Mouse (Mus musculus): ENCODE results near the gene Dicer1. TPM values are rescaled to one million over a fixed set of nuclear protein-coding genes. Genes with fewer than 3 reads are reported as not detected.

Gene Dicer1
- polyA plus RNA-seq, 1 experiment = 7.3 TPM

DNA sequence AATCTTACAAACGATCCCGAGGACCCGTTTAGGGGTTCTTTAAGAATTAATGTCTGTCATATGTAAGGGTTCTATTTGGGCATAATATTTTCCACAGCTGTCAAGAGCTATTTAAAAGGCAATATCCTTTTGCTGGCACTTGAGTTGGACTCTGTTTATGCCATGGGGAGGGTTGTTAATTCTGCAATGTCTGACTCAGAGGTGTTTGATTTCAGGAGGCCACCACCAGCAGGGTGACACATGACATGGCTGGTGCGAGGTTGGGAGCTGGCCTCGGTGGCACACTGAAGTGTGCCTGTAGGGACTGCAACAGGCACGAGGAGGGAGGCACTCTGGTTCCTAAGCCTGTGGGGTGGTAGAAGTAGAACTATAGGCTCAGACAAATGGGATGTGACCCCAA lies 85.8 kb downstream of the Dicer1 start:
- no peak for TF ChIP-seq FOSL1 (IDR thresholded peaks at IDR 0.05; ENCODE audit: insufficient read depth, low read length, poor library complexity, severe bottlenecking)
- TF ChIP-seq CEBPB (IDR thresholded peaks at IDR 0.05; ENCODE audit: low read depth) = no peak
- TF ChIP-seq USF1 (IDR thresholded peaks at IDR 0.05; ENCODE audit: low read depth) = no peak
- TF ChIP-seq MYOG (IDR thresholded peaks at IDR 0.05; ENCODE audit: control insufficient read depth, extremely low read depth, insufficient read length) = no peak
- TF ChIP-seq MAX (IDR thresholded peaks at IDR 0.05) = no peak
- TF ChIP-seq MYOD1 (IDR thresholded peaks at IDR 0.05; ENCODE audit: control insufficient read depth, insufficient read length, low read depth) = no peak
- TF ChIP-seq CTCF (IDR thresholded peaks at IDR 0.05; ENCODE audit: control insufficient read depth, insufficient read depth, insufficient read length) = no peak
- Histone ChIP-seq H3ac (ENCODE audit: control insufficient read depth, insufficient read length, low read depth) (no peak overlapping the region), H3K4me3 (ENCODE audit: insufficient read depth, poor library complexity, severe bottlenecking) (no peak overlapping the region), H3K79me3 (ENCODE audit: low read depth) (no peaks in the 10 kb centered on the region), H3K79me2 (ENCODE audit: control insufficient read depth, insufficient read depth) (no peaks in the 10 kb centered on the region), H3K36me3 (ENCODE audit: control insufficient read depth, insufficient read depth) (no peaks in the 10 kb centered on the region), H3K27me3 (ENCODE audit: control insufficient read depth, insufficient read depth, insufficient read length) (peaks cover 7% of the 10 kb centered on the region)

GRCm38 (mm10) chr12:104665521-104665920 lies 86.2 kb downstream of the Dicer1 start:
- no peak overlapping the region for H3K4me3 ChIP-seq (ENCODE audit: insufficient read depth, poor library complexity, severe bottlenecking)
- H3K79me2 ChIP-seq (ENCODE audit: control insufficient read depth, insufficient read depth) = no peaks in the 10 kb centered on the region
- peaks cover 7% of the 10 kb centered on the region for H3K27me3 ChIP-seq (ENCODE audit: control insufficient read depth, insufficient read depth, insufficient read length)
- no peaks in the 10 kb centered on the region for H3K79me3 ChIP-seq (ENCODE audit: low read depth)
- no peak overlapping the region for H3ac ChIP-seq (ENCODE audit: control insufficient read depth, insufficient read length, low read depth)
- H3K36me3 ChIP-seq (ENCODE audit: control insufficient read depth, insufficient read depth) = no peaks in the 10 kb centered on the region
- TF ChIP-seq USF1 (IDR thresholded peaks at IDR 0.05; ENCODE audit: low read depth) = no peak
- TF ChIP-seq MYOG (IDR thresholded peaks at IDR 0.05; ENCODE audit: control insufficient read depth, extremely low read depth, insufficient read length) = no peak
- no peak for TF ChIP-seq CEBPB (IDR thresholded peaks at IDR 0.05; ENCODE audit: low read depth)
- TF ChIP-seq MAX (IDR thresholded peaks at IDR 0.05) = no peak
- no peak for TF ChIP-seq MYOD1 (IDR thresholded peaks at IDR 0.05; ENCODE audit: control insufficient read depth, insufficient read length, low read depth)
- TF ChIP-seq CTCF (IDR thresholded peaks at IDR 0.05; ENCODE audit: control insufficient read depth, insufficient read depth, insufficient read length) = no peak
- TF ChIP-seq FOSL1 (IDR thresholded peaks at IDR 0.05; ENCODE audit: insufficient read depth, low read length, poor library complexity, severe bottlenecking) = no peak

DNA sequence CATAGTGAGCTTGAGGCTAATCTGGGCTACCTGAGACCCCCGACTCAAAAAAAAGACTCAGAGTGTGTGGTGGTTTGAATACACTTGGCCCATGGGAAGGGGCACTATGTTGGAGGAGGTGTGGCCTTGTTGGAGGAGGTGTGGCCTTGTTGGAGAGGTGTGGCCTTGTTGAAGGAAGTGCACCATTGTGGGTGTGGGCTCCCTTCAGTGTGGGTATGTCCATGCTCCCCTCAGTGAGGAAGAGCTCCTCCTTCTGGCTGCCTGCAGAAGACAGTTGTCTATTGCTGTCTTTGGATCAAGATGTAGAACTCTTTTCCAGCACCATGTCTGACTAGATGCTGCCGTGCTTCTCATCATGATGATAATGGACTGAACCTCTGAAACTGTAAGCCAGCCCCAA lies 95.6 kb downstream of the Dicer1 start:
- Histone ChIP-seq H3K27me3 (ENCODE audit: control insufficient read depth, insufficient read depth, insufficient read length) (peaks cover 4% of the 10 kb centered on the region), H3K79me3 (ENCODE audit: low read depth) (no peaks in the 10 kb centered on the region), H3K36me3 (ENCODE audit: control insufficient read depth, insufficient read depth) (no peaks in the 10 kb centered on the region), H3K4me3 (ENCODE audit: insufficient read depth, poor library complexity, severe bottlenecking) (no peak overlapping the region), H3ac (ENCODE audit: control insufficient read depth, insufficient read length, low read depth) (no peak overlapping the region), H3K79me2 (ENCODE audit: control insufficient read depth, insufficient read depth) (no peaks in the 10 kb centered on the region)
- TF ChIP-seq FOSL1 (IDR thresholded peaks at IDR 0.05; ENCODE audit: insufficient read depth, low read length, poor library complexity, severe bottlenecking) (no peak), CTCF (IDR thresholded peaks at IDR 0.05; ENCODE audit: control insufficient read depth, insufficient read depth, insufficient read length) (no peak), USF1 (IDR thresholded peaks at IDR 0.05; ENCODE audit: low read depth) (no peak), MAX (IDR thresholded peaks at IDR 0.05) (no peak), MYOG (IDR thresholded peaks at IDR 0.05; ENCODE audit: control insufficient read depth, extremely low read depth, insufficient read length) (no peak), MYOD1 (IDR thresholded peaks at IDR 0.05; ENCODE audit: control insufficient read depth, insufficient read length, low read depth) (no peak), CEBPB (IDR thresholded peaks at IDR 0.05; ENCODE audit: low read depth) (no peak)

DNA sequence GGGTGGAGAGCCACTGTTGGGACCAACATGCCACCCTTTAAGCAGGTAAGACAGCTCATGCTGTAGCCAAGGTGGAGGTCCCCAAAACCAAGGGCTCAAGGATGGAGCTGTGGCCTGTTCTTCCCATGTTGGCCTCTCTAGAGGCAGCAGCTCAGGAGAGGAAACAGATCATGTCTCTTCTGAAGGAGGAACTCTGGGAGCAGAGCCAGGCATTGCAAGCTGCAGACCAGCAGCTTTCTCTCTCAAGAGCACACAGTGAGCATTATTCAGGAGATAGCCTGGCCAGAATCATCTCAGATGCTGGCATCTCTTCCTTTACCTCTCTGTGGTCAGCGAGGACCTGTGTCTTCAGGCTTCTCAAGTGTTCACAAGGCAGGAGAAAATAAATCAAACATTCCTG lies 96.7 kb downstream of the Dicer1 start:
- no peaks in the 10 kb centered on the region for H3K79me2 ChIP-seq (ENCODE audit: control insufficient read depth, insufficient read depth)
- no peaks in the 10 kb centered on the region for H3K79me3 ChIP-seq (ENCODE audit: low read depth)
- no peak for TF ChIP-seq MYOD1 (IDR thresholded peaks at IDR 0.05; ENCODE audit: control insufficient read depth, insufficient read length, low read depth)
- H3K36me3 ChIP-seq (ENCODE audit: control insufficient read depth, insufficient read depth) = no peaks in the 10 kb centered on the region
- H3K27me3 ChIP-seq (ENCODE audit: control insufficient read depth, insufficient read depth, insufficient read length) = peaks cover 8% of the 10 kb centered on the region
- H3ac ChIP-seq (ENCODE audit: control insufficient read depth, insufficient read length, low read depth) = no peak overlapping the region
- no peak overlapping the region for H3K4me3 ChIP-seq (ENCODE audit: insufficient read depth, poor library complexity, severe bottlenecking)

- Histone ChIP-seq H3K27me3 (ENCODE audit: control insufficient read depth, insufficient read depth, insufficient read length) (peaks cover 18% of the 10 kb centered on the region), H3K79me3 (ENCODE audit: low read depth) (no peaks in the 10 kb centered on the region)
- TF ChIP-seq CTCF (IDR thresholded peaks at IDR 0.05; ENCODE audit: control insufficient read depth, insufficient read depth, insufficient read length) (no peak), MYOG (IDR thresholded peaks at IDR 0.05; ENCODE audit: control insufficient read depth, extremely low read depth, insufficient read length) (no peak), USF1 (IDR thresholded peaks at IDR 0.05; ENCODE audit: low read depth) (no peak), FOSL1 (IDR thresholded peaks at IDR 0.05; ENCODE audit: insufficient read depth, low read length, poor library complexity, severe bottlenecking) (no peak), CEBPB (IDR thresholded peaks at IDR 0.05; ENCODE audit: low read depth) (no peak), MAX (IDR thresholded peaks at IDR 0.05) (no peak), MYOD1 (IDR thresholded peaks at IDR 0.05; ENCODE audit: control insufficient read depth, insufficient read length, low read depth) (no peak)
Measured at GRCm38 (mm10) chr12:104652021-104652420, 99.7 kb downstream of the Dicer1 start.

DNA sequence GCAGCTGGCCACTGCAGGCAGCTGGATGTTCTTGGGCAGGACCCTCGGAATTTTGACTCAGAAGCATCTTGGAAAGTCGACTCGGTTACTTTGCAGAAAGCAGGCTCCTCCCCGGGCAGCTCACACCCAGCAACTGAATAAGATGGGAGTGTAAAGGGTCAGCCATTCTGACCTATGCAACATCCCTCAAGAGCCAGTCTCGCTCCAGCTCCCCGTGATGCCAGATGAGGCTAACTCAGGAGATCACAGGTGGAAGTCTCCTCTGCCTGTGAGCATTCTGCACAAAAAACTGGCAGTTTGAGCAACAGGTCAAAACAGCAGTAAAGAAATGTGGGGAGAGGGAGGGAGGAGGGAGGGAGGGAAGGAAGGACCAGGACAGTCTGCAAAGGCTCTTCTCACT lies 100.5 kb downstream of the Dicer1 start:
- Histone ChIP-seq H3K36me3 (ENCODE audit: control insufficient read depth, insufficient read depth) (no peaks in the 10 kb centered on the region), H3ac (ENCODE audit: control insufficient read depth, insufficient read length, low read depth) (no peak overlapping the region), H3K79me2 (ENCODE audit: control insufficient read depth, insufficient read depth) (no peaks in the 10 kb centered on the region), H3K79me3 (ENCODE audit: low read depth) (no peaks in the 10 kb centered on the region), H3K27me3 (ENCODE audit: control insufficient read depth, insufficient read depth, insufficient read length) (peaks cover 23% of the 10 kb centered on the region), H3K4me3 (ENCODE audit: insufficient read depth, poor library complexity, severe bottlenecking) (no peak overlapping the region)
- no peak for TF ChIP-seq FOSL1 (IDR thresholded peaks at IDR 0.05; ENCODE audit: insufficient read depth, low read length, poor library complexity, severe bottlenecking)
- no peak for TF ChIP-seq CTCF (IDR thresholded peaks at IDR 0.05; ENCODE audit: control insufficient read depth, insufficient read depth, insufficient read length)
- TF ChIP-seq MYOD1 (IDR thresholded peaks at IDR 0.05; ENCODE audit: control insufficient read depth, insufficient read length, low read depth) = no peak
- no peak for TF ChIP-seq USF1 (IDR thresholded peaks at IDR 0.05; ENCODE audit: low read depth)
- TF ChIP-seq MYOG (IDR thresholded peaks at IDR 0.05; ENCODE audit: control insufficient read depth, extremely low read depth, insufficient read length) = no peak
- TF ChIP-seq CEBPB (IDR thresholded peaks at IDR 0.05; ENCODE audit: low read depth) = no peak
- no peak for TF ChIP-seq MAX (IDR thresholded peaks at IDR 0.05)

More at GRCm38 (mm10) chr12:104652021-104652420, 99.7 kb downstream of the Dicer1 start:
- Histone ChIP-seq H3K4me3 (ENCODE audit: insufficient read depth, poor library complexity, severe bottlenecking) (no peak overlapping the region), H3ac (ENCODE audit: control insufficient read depth, insufficient read length, low read depth) (no peak overlapping the region), H3K79me2 (ENCODE audit: control insufficient read depth, insufficient read depth) (no peaks in the 10 kb centered on the region), H3K36me3 (ENCODE audit: control insufficient read depth, insufficient read depth) (no peaks in the 10 kb centered on the region)
